Mouse (Mus musculus) midbrain, embryonic 14.5 days (tissue): ENCODE measurements around the gene AC129217.1. TPM values are rescaled to one million over a fixed set of nuclear protein-coding genes. Genes with fewer than 3 reads are reported as not detected.
A peak's percentile ranks its signal among the peaks of the same experiment; 100 is the strongest.
"Not testable (repeated sequence)": the region's sequence is repeated elsewhere in the genome, so short reads cannot be mapped to it uniquely, and the experiment has no call there.

Source experiments
- ATAC-seq: fragments of 200-750 bp; cut with Nextera tagmentation; 2 replicates; pipeline ENCODE4 v1.8.0; 2017; ENCODE audit warnings: moderate number of reproducible peaks, moderate library complexity; ENCODE audit not compliant: low FRiP score, low TSS enrichment
- DNase-seq: peaks from one replicate; pipeline ENCODE4 v3.0.0-alpha.2; 2015
- H3K27ac ChIP-seq: fragments of 300-500 bp; sonication (generic); replicated peaks from 2 replicates; pipeline ENCODE4 v1.5.1; 2014; ENCODE audit warnings: mild to moderate bottlenecking, low read depth, low read length, moderate library complexity
- H3K27me3 ChIP-seq: fragments of 300-500 bp; sonication (generic); 2 replicates; pipeline ENCODE4 v1.6.1; 2014; ENCODE audit warnings: low read length, control low read depth, mixed read lengths; ENCODE audit not compliant: control insufficient read depth, insufficient read depth
- H3K36me3 ChIP-seq: fragments of 300-500 bp; sonication (generic); 2 replicates; pipeline ENCODE4 v1.6.1; 2014; ENCODE audit warnings: low read length, control low read depth; ENCODE audit not compliant: control insufficient read depth, insufficient read depth
- H3K4me1 ChIP-seq: fragments of 300-500 bp; sonication (generic); 2 replicates; pipeline ENCODE4 v1.6.1; 2014; ENCODE audit warnings: mild to moderate bottlenecking, antibody characterized with exemption, low read length, control low read depth; ENCODE audit not compliant: control insufficient read depth, insufficient read depth
- H3K4me2 ChIP-seq: fragments of 300-500 bp; sonication (generic); 2 replicates; pipeline ENCODE4 v1.6.1; 2014; ENCODE audit warnings: mild to moderate bottlenecking, low read length, moderate library complexity
- H3K4me3 ChIP-seq: fragments of 300-500 bp; sonication (generic); replicated peaks from 2 replicates; pipeline ENCODE4 v1.5.1; 2014; ENCODE audit warnings: low read depth, low read length
- H3K9ac ChIP-seq: fragments of 300-500 bp; sonication (generic); replicated peaks from 2 replicates; pipeline ENCODE4 v1.6.1; 2014; ENCODE audit warnings: mild to moderate bottlenecking, low read length, moderate library complexity
- H3K9me3 ChIP-seq: fragments of 300-500 bp; sonication (generic); 2 replicates; pipeline ENCODE4 v1.6.1; 2016; ENCODE audit warnings: low read length, control low read depth, mixed read lengths; ENCODE audit not compliant: control insufficient read depth
- WGBS: fragments of 180-500 bp; shearing (Covaris S2); extraction: QIAGEN DNeasy Blood & Tissue Kit; methylation state at CpG from one replicate; pipeline ENCODE4 v1.1.7; 2014; 5-methylcytosine and 5-hydroxymethylcytosine counted together
- polyA plus RNA-seq: library from polyadenylated mRNA; unstranded; fragments of >200 nt; fragmentation: Nextera tagmentation; extraction: Ambion mirVana; gene quantifications from 2 replicates; pipeline ENCODE4 v1.2.1, GENCODE M21; 2014

The AC129217.1 gene
- polyA plus RNA-seq, 1 experiment from 2014 or later: not detected

DNA sequence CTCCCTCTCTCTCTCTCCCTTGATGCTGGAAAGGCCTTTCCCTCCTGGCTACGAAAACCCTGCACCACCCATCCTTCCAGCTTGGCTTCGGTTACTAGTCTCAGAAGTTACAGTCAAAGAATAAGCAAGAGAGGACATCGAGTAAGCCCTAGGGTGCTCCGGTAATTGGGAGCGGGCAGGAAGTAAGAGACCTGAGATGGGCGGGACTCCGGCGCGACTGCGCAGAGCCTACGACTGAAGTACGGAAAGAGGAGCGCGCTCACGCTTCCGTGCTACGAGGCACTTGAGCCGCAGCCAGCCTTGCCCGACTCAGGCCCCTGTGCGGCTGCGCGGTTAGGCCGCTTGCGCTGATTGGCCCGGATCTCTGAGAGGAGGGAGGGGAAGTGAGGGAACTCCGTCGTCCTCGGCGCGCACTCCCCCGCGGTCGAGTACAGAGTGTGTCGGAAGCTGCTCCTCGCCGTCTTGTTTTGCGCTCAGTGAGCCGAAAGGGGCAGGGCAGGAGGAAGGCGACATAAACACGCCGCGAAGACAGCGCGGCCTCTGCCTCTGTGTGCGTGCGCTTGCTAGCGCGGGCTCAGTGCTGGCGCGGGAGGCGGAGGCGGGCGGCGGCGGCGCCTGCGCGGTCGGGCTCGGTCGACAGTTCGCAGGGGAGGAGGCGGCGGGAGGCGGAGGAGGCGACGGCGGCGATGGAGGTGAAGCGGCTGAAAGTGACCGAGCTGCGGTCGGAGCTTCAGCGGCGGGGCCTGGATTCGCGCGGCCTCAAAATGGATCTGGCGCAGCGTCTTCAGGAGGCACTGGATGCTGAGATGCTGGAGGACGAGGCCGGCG is 9.8 kb upstream of the AC129217.1 start, which contains the start of gene Hnrnpul2:
Gene Hnrnpul2, plus strand, starts transcription at position 415 of the 828 bp plus-strand sequence.
- Histone ChIP-seq H3K27me3 (no peaks in the 10 kb centered on the region), H3K4me3 (peak within 1 kb of the TSS; percentile 98), H3K9ac (peak within 1 kb of the TSS; percentile 92), H3K36me3 (peaks cover 40% of the 10 kb centered on the region), H3K9me3 (no peaks in the 10 kb centered on the region), H3K4me1 (peaks cover 37% of the 10 kb centered on the region), H3K27ac (peak within 1 kb of the TSS; percentile 94), H3K4me2 (peak within 1 kb of the TSS; percentile 79)
- DNase-seq: peak; percentile 99
- under 1% methylated on average over 83 of the region's 83 CpGs for WGBS
- peak; percentile 96 for ATAC-seq

DNA sequence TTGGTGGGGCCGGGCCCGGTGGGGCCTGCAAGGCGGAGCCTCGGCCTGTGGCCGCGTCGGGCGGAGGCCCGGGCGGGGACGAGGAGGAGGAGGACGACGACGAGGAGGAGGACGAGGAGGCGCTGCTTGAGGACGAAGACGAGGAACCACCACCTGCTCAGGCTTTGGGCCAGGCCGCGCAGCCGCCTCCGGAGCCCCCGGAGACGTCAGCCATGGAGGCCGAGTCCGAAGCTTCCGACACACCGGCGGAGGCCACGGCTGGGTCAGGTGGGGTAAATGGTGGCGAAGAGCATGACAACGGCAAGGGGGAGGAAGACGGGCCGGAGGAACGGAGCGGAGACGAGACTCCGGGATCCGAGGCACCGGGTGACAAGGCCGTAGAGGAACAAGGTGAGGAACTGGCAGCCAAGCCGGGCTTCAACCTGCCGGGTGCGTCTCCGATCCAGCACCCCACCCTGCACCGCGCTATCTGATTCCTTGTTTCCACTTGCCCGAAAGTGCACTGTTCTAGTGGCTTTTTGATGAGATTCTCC is 9.1 kb upstream of the AC129217.1 start:
- Histone ChIP-seq H3K36me3 (peaks cover 41% of the 10 kb centered on the region), H3K9me3 (no peaks in the 10 kb centered on the region), H3K9ac (peak overlapping the region; percentile 92), H3K4me1 (peaks cover 37% of the 10 kb centered on the region), H3K27me3 (no peaks in the 10 kb centered on the region), H3K4me3 (peak overlapping the region; percentile 98), H3K4me2 (peak overlapping the region; percentile 79), H3K27ac (peak overlapping the region; percentile 94)
- WGBS: under 1% methylated on average over 48 of the region's 48 CpGs
- peak; percentile 15 for ATAC-seq
- no peak for DNase-seq

DNA sequence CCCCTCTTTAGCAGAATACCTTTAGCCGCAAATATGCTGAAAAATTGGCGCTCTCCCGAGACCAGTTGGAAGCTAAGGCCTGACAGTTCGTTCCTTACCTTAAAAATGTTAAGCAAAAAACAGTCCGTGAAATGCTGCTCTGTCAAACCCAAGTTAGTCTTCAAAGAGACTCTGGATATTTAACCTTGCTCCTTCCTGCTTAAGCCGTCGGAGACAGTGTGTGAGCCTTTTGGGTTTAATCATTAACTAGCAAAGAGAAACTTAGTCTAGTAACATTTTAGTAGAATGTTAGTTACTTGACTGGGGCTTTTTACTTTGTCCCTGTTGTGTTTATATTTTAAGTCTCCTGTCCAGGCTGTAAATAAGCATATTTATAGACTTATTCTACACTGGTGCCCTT is 8.4 kb upstream of the AC129217.1 start:
- Histone ChIP-seq H3K4me3 (peak overlapping the region; percentile 98), H3K9me3 (no peaks in the 10 kb centered on the region), H3K4me2 (peak overlapping the region; percentile 79), H3K27me3 (no peaks in the 10 kb centered on the region), H3K27ac (no peak overlapping the region), H3K36me3 (peaks cover 43% of the 10 kb centered on the region), H3K4me1 (peaks cover 37% of the 10 kb centered on the region), H3K9ac (peak overlapping the region; percentile 92)
- ATAC-seq: no peak
- WGBS: 2% methylated on average over 7 of the region's 7 CpGs
- DNase-seq: no peak

DNA sequence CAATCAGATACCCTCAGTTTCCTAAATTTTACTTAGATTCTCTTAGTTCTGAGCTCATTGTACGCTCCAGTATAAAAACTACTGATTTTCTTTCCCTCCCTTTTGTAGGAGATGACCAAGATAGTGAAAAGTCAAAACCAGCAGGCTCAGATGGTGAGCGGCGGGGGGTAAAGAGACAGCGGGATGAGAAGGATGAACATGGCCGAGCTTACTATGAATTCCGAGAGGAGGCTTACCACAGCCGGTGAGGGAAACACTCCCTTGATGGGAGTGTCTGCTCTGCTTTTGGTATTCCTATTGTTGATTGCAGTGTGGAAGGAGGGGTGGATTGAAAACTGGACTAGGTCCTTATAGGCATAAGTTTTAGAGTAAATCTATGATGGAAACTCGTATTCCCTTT is 6.9 kb upstream of the AC129217.1 start:
- DNase-seq: no peak
- WGBS: 55% methylated on average over 8 of the region's 8 CpGs
- peak overlapping the region; percentile 79 for H3K4me2 ChIP-seq
- peak overlapping the region; percentile 98 for H3K4me3 ChIP-seq
- no peaks in the 10 kb centered on the region for H3K9me3 ChIP-seq
- H3K27me3 ChIP-seq: no peaks in the 10 kb centered on the region
- peaks cover 24% of the 10 kb centered on the region for H3K4me1 ChIP-seq
- H3K27ac ChIP-seq: no peak overlapping the region
- H3K9ac ChIP-seq: peak overlapping the region; percentile 92; the same call in 1 of the 2 replicates
- H3K36me3 ChIP-seq: peaks cover 50% of the 10 kb centered on the region
- no peak for ATAC-seq

DNA sequence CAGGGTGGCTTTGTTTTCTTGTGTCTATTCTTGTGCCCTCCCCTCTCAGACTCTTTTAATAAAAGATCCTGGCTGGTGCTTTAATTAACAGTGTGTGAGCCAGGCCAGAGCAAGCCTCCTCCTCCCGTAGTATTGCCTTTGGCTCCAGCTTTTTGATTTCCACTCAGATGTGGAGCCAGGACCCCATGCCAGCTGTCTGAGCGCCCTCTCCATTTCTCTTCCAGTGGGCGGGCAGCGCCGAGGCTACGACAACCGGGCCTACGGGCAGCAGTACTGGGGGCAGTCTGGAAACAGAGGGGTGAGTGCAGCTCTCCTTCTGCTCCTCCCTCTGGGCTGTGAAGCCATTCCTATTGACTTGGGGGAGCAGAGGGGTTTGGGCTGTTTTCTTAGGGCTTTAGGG is 1.1 kb downstream of the AC129217.1 start:
- Histone ChIP-seq H3K4me2 (no peak overlapping the region), H3K4me1 (no peaks in the 10 kb centered on the region), H3K9ac (no peak overlapping the region), H3K36me3 (peaks cover 99% of the 10 kb centered on the region), H3K9me3 (no peaks in the 10 kb centered on the region), H3K27ac (no peak overlapping the region), H3K27me3 (no peaks in the 10 kb centered on the region), H3K4me3 (no peak overlapping the region)
- no peak for DNase-seq
- no peak for ATAC-seq
- 95% methylated on average over 8 of the region's 8 CpGs for WGBS

DNA sequence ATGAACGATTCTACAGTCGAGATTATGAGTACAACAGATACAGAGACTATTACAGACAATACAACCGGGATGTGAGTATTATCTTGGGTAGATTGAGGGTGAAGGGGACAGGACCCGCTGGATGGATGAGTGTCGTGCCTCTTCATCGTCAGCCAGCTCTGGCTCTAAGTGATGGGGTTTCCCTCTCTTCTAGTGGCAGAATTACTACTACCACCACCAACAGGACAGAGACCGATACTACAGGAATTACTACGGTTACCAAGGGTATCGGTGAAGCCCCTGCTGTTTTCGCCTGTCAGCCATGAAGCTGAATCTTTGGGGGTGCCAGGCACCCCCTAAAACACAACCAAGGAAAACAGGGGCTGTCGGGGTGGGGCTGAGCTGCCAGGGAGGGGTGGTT is 1.7 kb downstream of the AC129217.1 start:
- Histone ChIP-seq H3K27ac (no peak overlapping the region), H3K4me2 (no peak overlapping the region), H3K9me3 (no peaks in the 10 kb centered on the region), H3K4me1 (peaks cover 2% of the 10 kb centered on the region; the same call in 1 of the 2 replicates), H3K27me3 (no peaks in the 10 kb centered on the region), H3K4me3 (no peak overlapping the region), H3K9ac (no peak overlapping the region), H3K36me3 (peaks cover 97% of the 10 kb centered on the region)
- WGBS: 82% methylated on average over 11 of the region's 11 CpGs
- no peak for ATAC-seq
- peak; percentile 24 for DNase-seq

DNA sequence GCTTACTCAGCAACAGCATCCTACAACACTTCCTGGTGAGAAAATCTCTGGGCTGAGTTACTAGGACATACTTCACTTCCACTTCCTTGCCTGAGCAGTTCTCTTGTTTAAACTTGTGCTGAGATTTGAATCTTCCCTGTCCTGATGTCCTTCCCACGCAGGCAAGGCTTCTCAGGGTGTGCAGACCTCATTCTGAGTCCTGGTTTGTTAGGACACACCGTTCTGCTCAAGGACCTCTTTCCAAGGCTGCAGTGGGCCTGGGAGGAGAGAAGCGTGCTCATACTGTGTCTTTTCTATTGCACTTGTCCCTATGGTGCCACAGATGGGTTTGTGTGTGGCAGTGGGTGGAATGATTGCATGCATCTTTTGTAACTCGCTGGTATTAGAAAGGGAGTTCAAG is 3.4 kb downstream of the AC129217.1 start:
- H3K9me3 ChIP-seq: no peaks in the 10 kb centered on the region
- DNase-seq: no peak
- H3K27me3 ChIP-seq: no peaks in the 10 kb centered on the region
- H3K36me3 ChIP-seq: peaks cover 80% of the 10 kb centered on the region
- 93% methylated on average over 4 of the region's 4 CpGs for WGBS
- H3K4me3 ChIP-seq: no peak overlapping the region
- no peak overlapping the region for H3K9ac ChIP-seq
- H3K4me2 ChIP-seq: no peak overlapping the region
- H3K4me1 ChIP-seq: peaks cover 7% of the 10 kb centered on the region; the same call in 1 of the 2 replicates
- no peak for ATAC-seq
- no peak overlapping the region for H3K27ac ChIP-seq

DNA sequence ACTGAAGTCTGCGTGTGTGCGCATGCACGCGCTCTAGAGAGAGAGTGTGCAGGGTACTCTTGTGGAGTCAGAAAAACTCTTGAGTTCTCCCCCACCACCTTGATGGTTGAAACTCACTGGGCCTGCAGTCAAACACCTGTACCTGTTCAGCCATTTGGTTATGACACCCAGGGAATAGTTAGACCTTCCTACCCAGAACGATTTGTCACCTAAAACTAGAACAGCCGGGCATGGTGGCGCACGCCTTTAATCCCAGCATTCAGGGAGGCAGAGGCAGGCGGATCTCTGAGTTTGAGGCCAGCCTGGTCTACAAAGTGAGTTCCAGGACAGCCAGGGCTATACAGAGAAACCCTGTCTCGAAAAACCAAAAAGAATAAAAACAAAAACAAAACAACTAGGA is 6.8 kb downstream of the AC129217.1 start:
- DNase-seq, H3K9ac ChIP-seq, H3K4me3 ChIP-seq, H3K9me3 ChIP-seq, H3K27me3 ChIP-seq, ATAC-seq: not testable (repeated sequence)
- peaks cover 50% of the 10 kb centered on the region for H3K36me3 ChIP-seq
- peaks cover 25% of the 10 kb centered on the region for H3K4me1 ChIP-seq
- 95% methylated on average over 10 of the region's 10 CpGs for WGBS
- H3K4me2 ChIP-seq: peak overlapping the region; percentile 81
- H3K27ac ChIP-seq: peak overlapping the region; percentile 99
